Mouse (Mus musculus): ENCODE measurements around the gene Itln1.

- no peak for TF ChIP-seq CTCF (IDR thresholded peaks at IDR 0.05; ENCODE audit: control insufficient read depth, insufficient read depth, low read length)
- no peak for TF ChIP-seq POLR2A (IDR thresholded peaks at IDR 0.05; ENCODE audit: borderline replicate concordance, control insufficient read depth, low read depth, low read length)
Observed at GRCm38 (mm10) chr1:171501636-171502080, 33.4 kb downstream of the Itln1 start.

Data from bone marrow, adult 2 months (tissue).